Mouse (Mus musculus): Measurements from ENCODE around the gene Arhgap17. TPM values are rescaled to one million over a fixed set of nuclear protein-coding genes. Genes with fewer than 3 reads are reported as not detected.
A peak's percentile ranks its signal among the peaks of the same experiment; 100 is the strongest.

Gene Arhgap17
- polyA plus RNA-seq, 1 experiment from 2014 or later: 12.0 TPM

- 96% methylated on average over 7 of the region's 7 CpGs for WGBS
- H3K4me3 ChIP-seq (replicated peaks; ENCODE audit: low read depth, low read length): no peak overlapping the region
Observed at GRCm38 (mm10) chr7:123293898-123294297, 75.8 kb downstream of the Arhgap17 start.

GRCm38 (mm10) chr7:123291942-123292341 is 77.8 kb downstream of the Arhgap17 start:
- no peaks in the 10 kb centered on the region for H3K9me3 ChIP-seq (ENCODE audit: control insufficient read depth, low read length)
- WGBS: 94% methylated on average over 8 of the region's 8 CpGs
- DNase-seq (no peak), ATAC-seq (ENCODE audit: low FRiP score, low TSS enrichment) (no peak)
- no peaks in the 10 kb centered on the region for H3K4me1 ChIP-seq (ENCODE audit: control insufficient read depth, insufficient read depth, low read length)
- H3K9ac ChIP-seq (replicated peaks; ENCODE audit: low read length): no peak overlapping the region
- no peak overlapping the region for H3K4me3 ChIP-seq (replicated peaks; ENCODE audit: low read depth, low read length)
- H3K27me3 ChIP-seq (ENCODE audit: control insufficient read depth, insufficient read depth, low read length): no peaks in the 10 kb centered on the region
- H3K4me2 ChIP-seq (ENCODE audit: low read length): no peak overlapping the region
- H3K36me3 ChIP-seq (ENCODE audit: control insufficient read depth, insufficient read depth, low read length): peaks cover 85% of the 10 kb centered on the region
- no peak overlapping the region for H3K27ac ChIP-seq (replicated peaks; ENCODE audit: low read depth, low read length)

More at GRCm38 (mm10) chr7:123293898-123294297, 75.8 kb downstream of the Arhgap17 start:
- Histone ChIP-seq H3K27me3 (ENCODE audit: control insufficient read depth, insufficient read depth, low read length) (no peaks in the 10 kb centered on the region), H3K4me1 (ENCODE audit: control insufficient read depth, insufficient read depth, low read length) (no peaks in the 10 kb centered on the region), H3K36me3 (ENCODE audit: control insufficient read depth, insufficient read depth, low read length) (peaks cover 87% of the 10 kb centered on the region), H3K9me3 (ENCODE audit: control insufficient read depth, low read length) (no peaks in the 10 kb centered on the region), H3K9ac (replicated peaks; ENCODE audit: low read length) (no peak overlapping the region), H3K4me2 (ENCODE audit: low read length) (no peak overlapping the region), H3K27ac (replicated peaks; ENCODE audit: low read depth, low read length) (no peak overlapping the region)
- no peak for DNase-seq
- ATAC-seq (ENCODE audit: low FRiP score, low TSS enrichment): no peak

GRCm38 (mm10) chr7:123289176-123289575 is 80.5 kb downstream of the Arhgap17 start:
- ATAC-seq (ENCODE audit: low FRiP score, low TSS enrichment) (no peak), DNase-seq (no peak)
- Histone ChIP-seq H3K27ac (replicated peaks; ENCODE audit: low read depth, low read length) (no peak overlapping the region), H3K9ac (replicated peaks; ENCODE audit: low read length) (no peak overlapping the region), H3K36me3 (ENCODE audit: control insufficient read depth, insufficient read depth, low read length) (peaks cover 82% of the 10 kb centered on the region), H3K9me3 (ENCODE audit: control insufficient read depth, low read length) (no peaks in the 10 kb centered on the region), H3K4me2 (ENCODE audit: low read length) (no peak overlapping the region), H3K27me3 (ENCODE audit: control insufficient read depth, insufficient read depth, low read length) (no peaks in the 10 kb centered on the region), H3K4me3 (replicated peaks; ENCODE audit: low read depth, low read length) (no peak overlapping the region), H3K4me1 (ENCODE audit: control insufficient read depth, insufficient read depth, low read length) (no peaks in the 10 kb centered on the region)
- WGBS: 78% methylated on average over 4 of the region's 4 CpGs

GRCm38 (mm10) chr7:123287903-123288302 is 81.8 kb downstream of the Arhgap17 start:
- 90% methylated on average over 3 of the region's 3 CpGs for WGBS
- H3K4me3 ChIP-seq (replicated peaks; ENCODE audit: low read depth, low read length): no peak overlapping the region
- H3K36me3 ChIP-seq (ENCODE audit: control insufficient read depth, insufficient read depth, low read length): peaks cover 73% of the 10 kb centered on the region
- no peak overlapping the region for H3K9ac ChIP-seq (replicated peaks; ENCODE audit: low read length)
- no peaks in the 10 kb centered on the region for H3K9me3 ChIP-seq (ENCODE audit: control insufficient read depth, low read length)
- no peaks in the 10 kb centered on the region for H3K4me1 ChIP-seq (ENCODE audit: control insufficient read depth, insufficient read depth, low read length)
- ATAC-seq (ENCODE audit: low FRiP score, low TSS enrichment) (no peak), DNase-seq (no peak)
- no peak overlapping the region for H3K27ac ChIP-seq (replicated peaks; ENCODE audit: low read depth, low read length)
- H3K27me3 ChIP-seq (ENCODE audit: control insufficient read depth, insufficient read depth, low read length): no peaks in the 10 kb centered on the region
- H3K4me2 ChIP-seq (ENCODE audit: low read length): no peak overlapping the region

GRCm38 (mm10) chr7:123285896-123286295 is 83.8 kb downstream of the Arhgap17 start:
- no peak for ATAC-seq (ENCODE audit: low FRiP score, low TSS enrichment)
- no peak for DNase-seq
- Histone ChIP-seq H3K9ac (replicated peaks; ENCODE audit: low read length) (no peak overlapping the region), H3K27me3 (ENCODE audit: control insufficient read depth, insufficient read depth, low read length) (no peaks in the 10 kb centered on the region), H3K4me2 (ENCODE audit: low read length) (no peak overlapping the region), H3K27ac (replicated peaks; ENCODE audit: low read depth, low read length) (no peak overlapping the region), H3K36me3 (ENCODE audit: control insufficient read depth, insufficient read depth, low read length) (peaks cover 61% of the 10 kb centered on the region), H3K4me3 (replicated peaks; ENCODE audit: low read depth, low read length) (no peak overlapping the region), H3K9me3 (ENCODE audit: control insufficient read depth, low read length) (no peaks in the 10 kb centered on the region), H3K4me1 (ENCODE audit: control insufficient read depth, insufficient read depth, low read length) (no peaks in the 10 kb centered on the region)
- 94% methylated on average over 5 of the region's 5 CpGs for WGBS

- 79% methylated on average over 4 of the region's 4 CpGs for WGBS
- Histone ChIP-seq H3K9ac (replicated peaks; ENCODE audit: low read length) (no peak overlapping the region), H3K4me1 (ENCODE audit: control insufficient read depth, insufficient read depth, low read length) (no peaks in the 10 kb centered on the region), H3K4me2 (ENCODE audit: low read length) (no peak overlapping the region), H3K27ac (replicated peaks; ENCODE audit: low read depth, low read length) (no peak overlapping the region), H3K27me3 (ENCODE audit: control insufficient read depth, insufficient read depth, low read length) (no peaks in the 10 kb centered on the region), H3K9me3 (ENCODE audit: control insufficient read depth, low read length) (no peaks in the 10 kb centered on the region), H3K4me3 (replicated peaks; ENCODE audit: low read depth, low read length) (no peak overlapping the region), H3K36me3 (ENCODE audit: control insufficient read depth, insufficient read depth, low read length) (peaks cover 55% of the 10 kb centered on the region)
- ATAC-seq (ENCODE audit: low FRiP score, low TSS enrichment) (no peak), DNase-seq (peak; percentile 18)
Observed at GRCm38 (mm10) chr7:123283826-123284225, 85.9 kb downstream of the Arhgap17 start.

GRCm38 (mm10) chr7:123279797-123280196 is 89.9 kb downstream of the Arhgap17 start:
- no peaks in the 10 kb centered on the region for H3K27me3 ChIP-seq (ENCODE audit: control insufficient read depth, insufficient read depth, low read length)
- DNase-seq (no peak), ATAC-seq (ENCODE audit: low FRiP score, low TSS enrichment) (no peak)
- no peak overlapping the region for H3K4me3 ChIP-seq (replicated peaks; ENCODE audit: low read depth, low read length)
- no peaks in the 10 kb centered on the region for H3K4me1 ChIP-seq (ENCODE audit: control insufficient read depth, insufficient read depth, low read length)
- H3K9ac ChIP-seq (replicated peaks; ENCODE audit: low read length): no peak overlapping the region
- peaks cover 41% of the 10 kb centered on the region for H3K36me3 ChIP-seq (ENCODE audit: control insufficient read depth, insufficient read depth, low read length)
- H3K4me2 ChIP-seq (ENCODE audit: low read length): no peak overlapping the region
- H3K27ac ChIP-seq (replicated peaks; ENCODE audit: low read depth, low read length): no peak overlapping the region
- WGBS: 92% methylated on average over 4 of the region's 4 CpGs
- H3K9me3 ChIP-seq (ENCODE audit: control insufficient read depth, low read length): no peaks in the 10 kb centered on the region

- no peak overlapping the region for H3K4me3 ChIP-seq (replicated peaks; ENCODE audit: low read depth, low read length)
- DNase-seq (no peak), ATAC-seq (ENCODE audit: low FRiP score, low TSS enrichment) (no peak)
- no peak overlapping the region for H3K27ac ChIP-seq (replicated peaks; ENCODE audit: low read depth, low read length)
- 0 out of 2 replicates have a peak, but pooled peaks cover 4% of the 10 kb centered on the region for H3K4me1 ChIP-seq (ENCODE audit: control insufficient read depth, insufficient read depth, low read length)
- H3K27me3 ChIP-seq (ENCODE audit: control insufficient read depth, insufficient read depth, low read length): no peaks in the 10 kb centered on the region
- no peak overlapping the region for H3K4me2 ChIP-seq (ENCODE audit: low read length)
- H3K36me3 ChIP-seq (ENCODE audit: control insufficient read depth, insufficient read depth, low read length): peaks cover 27% of the 10 kb centered on the region
- 94% methylated on average over 4 of the region's 4 CpGs for WGBS
- no peak overlapping the region for H3K9ac ChIP-seq (replicated peaks; ENCODE audit: low read length)
- H3K9me3 ChIP-seq (ENCODE audit: control insufficient read depth, low read length): no peaks in the 10 kb centered on the region
Observed at GRCm38 (mm10) chr7:123276568-123276967, 93.1 kb downstream of the Arhgap17 start.

GRCm38 (mm10) chr7:123273056-123273455 is 96.7 kb downstream of the Arhgap17 start:
- Histone ChIP-seq H3K4me1 (ENCODE audit: control insufficient read depth, insufficient read depth, low read length) (0 out of 2 replicates have a peak, but pooled peaks cover 4% of the 10 kb centered on the region), H3K4me2 (ENCODE audit: low read length) (no peak overlapping the region), H3K36me3 (ENCODE audit: control insufficient read depth, insufficient read depth, low read length) (peaks cover 6% of the 10 kb centered on the region; the same call in 1 of the 2 replicates), H3K27me3 (ENCODE audit: control insufficient read depth, insufficient read depth, low read length) (no peaks in the 10 kb centered on the region), H3K27ac (replicated peaks; ENCODE audit: low read depth, low read length) (no peak overlapping the region), H3K9me3 (ENCODE audit: control insufficient read depth, low read length) (no peaks in the 10 kb centered on the region), H3K9ac (replicated peaks; ENCODE audit: low read length) (no peak overlapping the region), H3K4me3 (replicated peaks; ENCODE audit: low read depth, low read length) (no peak overlapping the region)
- WGBS: 52% methylated on average over 11 of the region's 11 CpGs
- DNase-seq (peak; percentile 22), ATAC-seq (ENCODE audit: low FRiP score, low TSS enrichment) (no peak)

All from midbrain, embryonic 14.5 days (tissue).